Mouse (Mus musculus): ENCODE measurements at regions not wholly inside any gene's neighbourhood (a gene's known extent, or its start where the extent isn't known, plus 50 kb on each side); places are given as distances from the start of the nearest gene placed in this dataset.
"Not testable (repeated sequence)": the region's sequence is repeated elsewhere in the genome, so short reads cannot be mapped to it uniquely, and the experiment has no call there.

- H3K4me3 ChIP-seq (replicated peaks; ENCODE audit: insufficient read depth, low read depth, low read length), result no peak overlapping the region
- no peak overlapping the region for H3K27ac ChIP-seq (ENCODE audit: insufficient read depth, low read length)
- 52% methylated on average over 4 of the region's 4 CpGs for WGBS
- H3K4me1 ChIP-seq (ENCODE audit: control insufficient read depth, insufficient read depth, low read length), result no peaks in the 10 kb centered on the region
- DNase-seq, result no peak
- no peaks in the 10 kb centered on the region for H3K27me3 ChIP-seq (ENCODE audit: control insufficient read depth, insufficient read depth, low read length)
- no peak for TF ChIP-seq POLR2A (IDR thresholded peaks at IDR 0.05; ENCODE audit: borderline replicate concordance, insufficient read depth, low read length)
- TF ChIP-seq CTCF (IDR thresholded peaks at IDR 0.05; ENCODE audit: borderline replicate concordance, insufficient read depth, low read depth, low read length), result no peak
These were observed 177.0 kb downstream of the Plppr4 start for GRCm38 (mm10) chr3:117183654-117184184.

GRCm38 (mm10) chr3:117169740-117170139, 190.9 kb downstream of the Plppr4 start:
- no peak for TF ChIP-seq POLR2A (IDR thresholded peaks at IDR 0.05; ENCODE audit: borderline replicate concordance, insufficient read depth, low read length)
- Histone ChIP-seq H3K4me3 (replicated peaks; ENCODE audit: insufficient read depth, low read depth, low read length) (no peak overlapping the region), H3K27me3 (ENCODE audit: control insufficient read depth, insufficient read depth, low read length) (no peaks in the 10 kb centered on the region), H3K4me1 (ENCODE audit: control insufficient read depth, insufficient read depth, low read length) (no peaks in the 10 kb centered on the region), H3K27ac (ENCODE audit: insufficient read depth, low read length) (no peak overlapping the region)
- no peak for DNase-seq
- WGBS, result 47% methylated on average over 2 of the region's 2 CpGs

DNA sequence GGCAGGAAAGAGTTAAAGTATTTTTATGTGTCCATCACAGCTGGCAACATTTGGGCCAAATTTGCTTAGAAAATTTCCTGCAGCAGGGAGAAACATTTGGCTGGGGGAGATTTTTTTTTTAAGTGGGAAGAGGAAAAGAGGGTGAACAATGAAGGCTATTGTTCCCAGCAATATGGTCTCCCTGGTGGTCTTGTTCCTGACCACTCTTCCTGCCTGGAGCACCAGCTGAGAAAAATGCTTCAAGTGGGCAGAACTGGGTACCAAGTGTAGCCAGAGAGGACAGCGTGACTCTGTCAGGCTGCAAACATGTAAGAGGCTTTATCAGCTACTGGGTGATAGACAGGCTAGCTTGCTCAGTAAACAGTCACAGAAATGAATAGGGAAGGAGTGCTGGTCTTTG, 194.3 kb upstream of the Palmd start:
- no peak overlapping the region for H3K27ac ChIP-seq (ENCODE audit: insufficient read depth, low read length)
- no peak overlapping the region for H3K4me3 ChIP-seq (replicated peaks; ENCODE audit: insufficient read depth, low read depth, low read length)
- WGBS, result 22% methylated on average over 1 of the region's 1 CpGs
- DNase-seq, result no peak
- H3K4me1 ChIP-seq (ENCODE audit: control insufficient read depth, insufficient read depth, low read length), result no peaks in the 10 kb centered on the region
- no peaks in the 10 kb centered on the region for H3K27me3 ChIP-seq (ENCODE audit: control insufficient read depth, insufficient read depth, low read length)
- no peak for TF ChIP-seq POLR2A (IDR thresholded peaks at IDR 0.05; ENCODE audit: borderline replicate concordance, insufficient read depth, low read length)
- no peak for TF ChIP-seq CTCF (IDR thresholded peaks at IDR 0.05; ENCODE audit: borderline replicate concordance, insufficient read depth, low read depth, low read length)

- not testable (repeated sequence) for H3K27me3 ChIP-seq (ENCODE audit: control insufficient read depth, insufficient read depth, low read length); H3K4me1 ChIP-seq (ENCODE audit: control insufficient read depth, insufficient read depth, low read length); DNase-seq; H3K4me3 ChIP-seq (replicated peaks; ENCODE audit: insufficient read depth, low read depth, low read length); H3K27ac ChIP-seq (ENCODE audit: insufficient read depth, low read length)
- 98% methylated on average over 3 of the region's 3 CpGs for WGBS
These were observed 191.9 kb upstream of the Palmd start for GRCm38 (mm10) chr3:117160689-117161088.

DNA sequence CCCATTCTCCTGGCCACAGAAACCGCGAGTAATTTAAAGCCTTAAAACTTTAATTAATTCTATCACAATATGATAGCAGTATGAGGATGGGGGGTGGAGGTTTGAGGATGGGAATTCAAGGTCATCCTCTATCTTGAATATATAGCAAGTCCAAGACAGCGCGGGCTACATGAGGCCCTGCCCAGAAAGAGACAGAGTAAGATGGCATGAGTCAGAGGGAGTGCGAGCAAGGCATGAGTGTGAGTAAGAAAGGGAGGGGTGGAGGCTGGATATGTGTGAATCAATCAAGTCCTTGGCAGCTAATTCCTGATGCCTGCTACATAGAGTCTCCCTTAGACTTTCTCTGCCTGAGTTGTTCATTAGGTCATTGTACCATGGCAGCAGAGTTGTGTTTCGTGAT, 186.5 kb upstream of the Palmd start:
- no peak for TF ChIP-seq POLR2A (IDR thresholded peaks at IDR 0.05; ENCODE audit: borderline replicate concordance, insufficient read depth, low read length)
- WGBS, result 84% methylated on average over 6 of the region's 6 CpGs
- no peak for DNase-seq
- no peaks in the 10 kb centered on the region for H3K4me1 ChIP-seq (ENCODE audit: control insufficient read depth, insufficient read depth, low read length)
- H3K27ac ChIP-seq (ENCODE audit: insufficient read depth, low read length), result no peak overlapping the region
- H3K4me3 ChIP-seq (replicated peaks; ENCODE audit: insufficient read depth, low read depth, low read length), result no peak overlapping the region
- no peaks in the 10 kb centered on the region for H3K27me3 ChIP-seq (ENCODE audit: control insufficient read depth, insufficient read depth, low read length)

GRCm38 (mm10) chr3:117153011-117153473, 184.3 kb upstream of the Palmd start:
- Histone ChIP-seq H3K4me3 (replicated peaks; ENCODE audit: insufficient read depth, low read depth, low read length) (no peak overlapping the region), H3K4me1 (ENCODE audit: control insufficient read depth, insufficient read depth, low read length) (no peaks in the 10 kb centered on the region), H3K27ac (ENCODE audit: insufficient read depth, low read length) (no peak overlapping the region), H3K27me3 (ENCODE audit: control insufficient read depth, insufficient read depth, low read length) (no peaks in the 10 kb centered on the region)
- TF ChIP-seq POLR2A (IDR thresholded peaks at IDR 0.05; ENCODE audit: borderline replicate concordance, insufficient read depth, low read length) (no peak), CTCF (IDR thresholded peaks at IDR 0.05; ENCODE audit: borderline replicate concordance, insufficient read depth, low read depth, low read length) (no peak)
- no peak for DNase-seq
- 18% methylated on average over 2 of the region's 2 CpGs for WGBS

DNA sequence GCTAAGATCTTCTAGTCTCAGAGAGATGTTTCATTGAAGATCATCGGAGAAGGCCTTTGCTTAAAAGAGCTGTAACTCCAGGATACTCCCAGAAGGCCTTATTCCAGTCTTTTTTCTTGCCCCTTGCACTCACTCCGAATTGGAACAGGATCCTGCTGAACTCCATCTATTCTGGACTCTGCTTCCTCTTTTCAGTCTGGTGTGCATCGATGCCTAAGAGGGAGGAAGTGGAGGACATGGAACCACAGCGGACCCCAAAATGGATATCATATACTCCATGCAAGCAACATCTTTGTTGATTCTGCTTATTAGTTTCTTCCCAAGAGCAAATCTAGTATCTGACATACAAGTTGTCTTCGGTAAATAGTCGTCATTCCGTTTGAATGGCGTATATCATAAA, 183.6 kb upstream of the Palmd start:
- no peak overlapping the region for H3K27ac ChIP-seq (ENCODE audit: insufficient read depth, low read length)

DNA sequence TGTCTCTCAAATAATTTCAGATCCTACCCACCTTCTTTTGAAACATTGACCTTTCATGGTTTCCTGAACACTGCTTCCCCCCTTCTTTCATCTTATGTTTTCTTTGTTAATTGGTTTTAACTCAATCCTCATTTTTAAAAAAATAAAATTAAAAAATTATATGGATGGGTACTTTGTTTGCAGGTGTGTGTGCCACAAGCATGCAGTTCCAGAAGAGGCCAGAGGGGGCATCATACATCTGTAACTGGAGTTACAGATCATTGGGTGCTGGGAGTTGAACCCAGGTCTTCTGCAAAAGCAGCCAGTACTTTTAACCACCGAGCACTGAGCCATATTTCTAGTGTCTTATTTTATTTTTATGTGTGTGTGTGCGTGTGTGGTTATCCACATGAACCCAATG, 178.6 kb upstream of the Palmd start:
- WGBS, result 95% methylated on average over 2 of the region's 2 CpGs
- no peaks in the 10 kb centered on the region for H3K4me1 ChIP-seq (ENCODE audit: control insufficient read depth, insufficient read depth, low read length)
- H3K27ac ChIP-seq (ENCODE audit: insufficient read depth, low read length), result no peak overlapping the region
- TF ChIP-seq CTCF (IDR thresholded peaks at IDR 0.05; ENCODE audit: borderline replicate concordance, insufficient read depth, low read depth, low read length) (no peak), POLR2A (IDR thresholded peaks at IDR 0.05; ENCODE audit: borderline replicate concordance, insufficient read depth, low read length) (no peak)
- no peaks in the 10 kb centered on the region for H3K27me3 ChIP-seq (ENCODE audit: control insufficient read depth, insufficient read depth, low read length)
- H3K4me3 ChIP-seq (replicated peaks; ENCODE audit: insufficient read depth, low read depth, low read length), result no peak overlapping the region
- DNase-seq, result no peak

More for the DNA sequence above, 183.6 kb upstream of the Palmd start:
- H3K27me3 ChIP-seq (ENCODE audit: control insufficient read depth, insufficient read depth, low read length), result no peaks in the 10 kb centered on the region
- no peaks in the 10 kb centered on the region for H3K4me1 ChIP-seq (ENCODE audit: control insufficient read depth, insufficient read depth, low read length)
- no peak for TF ChIP-seq CTCF (IDR thresholded peaks at IDR 0.05; ENCODE audit: borderline replicate concordance, insufficient read depth, low read depth, low read length)
- no peak for TF ChIP-seq POLR2A (IDR thresholded peaks at IDR 0.05; ENCODE audit: borderline replicate concordance, insufficient read depth, low read length)
- 90% methylated on average over 8 of the region's 8 CpGs for WGBS
- H3K4me3 ChIP-seq (replicated peaks; ENCODE audit: insufficient read depth, low read depth, low read length), result no peak overlapping the region
- DNase-seq, result no peak

GRCm38 (mm10) chr3:117139835-117140234, 171.0 kb upstream of the Palmd start:
- no peak overlapping the region for H3K4me3 ChIP-seq (replicated peaks; ENCODE audit: insufficient read depth, low read depth, low read length)
- WGBS, result 90% methylated on average over 2 of the region's 2 CpGs
- H3K27ac ChIP-seq (ENCODE audit: insufficient read depth, low read length), result no peak overlapping the region
- H3K4me1 ChIP-seq (ENCODE audit: control insufficient read depth, insufficient read depth, low read length), result no peaks in the 10 kb centered on the region
- no peaks in the 10 kb centered on the region for H3K27me3 ChIP-seq (ENCODE audit: control insufficient read depth, insufficient read depth, low read length)
- no peak for DNase-seq
- TF ChIP-seq CTCF (IDR thresholded peaks at IDR 0.05; ENCODE audit: borderline replicate concordance, insufficient read depth, low read depth, low read length) (no peak), POLR2A (IDR thresholded peaks at IDR 0.05; ENCODE audit: borderline replicate concordance, insufficient read depth, low read length) (no peak)
